Mouse (Mus musculus) ES-Bruce4 (cell line): ENCODE measurements around the gene Cdh26.

Source experiments
- CTCF ChIP-seq: IDR thresholded peaks from one replicate; pipeline ENCODE4 v1.8.1; 2011; ENCODE audit warnings: low read depth, low read length
- POLR2A ChIP-seq: IDR thresholded peaks from one replicate; pipeline ENCODE4 v1.8.1; 2011; ENCODE audit warnings: low read length; ENCODE audit not compliant: insufficient read depth

DNA sequence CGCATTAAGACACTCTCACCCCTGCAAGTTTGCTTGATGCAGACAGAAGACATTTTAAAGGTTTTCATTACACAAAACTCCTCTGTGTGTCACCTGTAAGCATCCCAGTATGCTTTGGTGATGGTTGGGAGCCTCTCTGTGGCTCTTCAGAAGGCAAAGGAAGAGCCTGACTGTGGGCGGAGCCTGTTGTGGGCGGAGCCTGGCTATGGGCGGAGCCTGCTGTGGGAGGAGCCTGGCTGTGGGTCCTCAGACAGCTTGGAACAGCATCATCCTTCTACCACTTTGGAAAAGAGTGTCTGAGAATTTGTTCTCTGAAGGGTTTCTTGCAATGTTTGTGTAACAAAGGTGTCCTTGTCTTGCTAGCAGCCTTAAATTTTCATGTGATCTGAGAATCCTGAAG is 82.7 kb downstream of the Cdh26 start:
- TF ChIP-seq CTCF (no peak), POLR2A (no peak)
